Mouse (Mus musculus) Muller cell, postnatal 12 days (primary cell): ENCODE data around the gene Gm20896.
"Not testable (repeated sequence)": the region's sequence is repeated elsewhere in the genome, so short reads cannot be mapped to it uniquely, and the experiment has no call there.

Experiments
- DNase-seq: peaks from one replicate; pipeline ENCODE4 v3.0.0-alpha.2; 2015; ENCODE audit errors: inconsistent ontology term

Gm20896 gene

DNA sequence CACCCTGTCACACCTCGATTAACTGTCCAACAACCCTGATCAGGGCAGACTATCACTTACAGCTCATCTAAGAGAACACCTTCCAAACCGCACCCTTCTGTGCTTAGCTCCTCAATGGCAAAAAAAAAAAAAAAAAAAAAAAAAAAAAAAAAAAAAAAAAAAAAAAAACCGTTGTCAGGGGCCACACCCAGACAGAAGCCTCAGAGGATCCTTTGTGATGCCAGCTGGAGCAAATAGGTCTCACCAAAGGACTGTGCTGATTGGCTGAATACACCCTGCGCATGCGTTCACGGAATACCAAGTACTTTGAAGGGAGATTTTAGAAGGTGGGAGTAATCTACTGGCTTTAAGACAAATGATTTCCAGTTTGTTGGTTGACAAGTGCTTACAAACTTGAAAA lies at the start of gene Gm20896:
Gene Gm20896, minus strand, starts transcription at position 101 of the 400 bp plus-strand sequence.
- not testable (repeated sequence) for DNase-seq
